Mouse (Mus musculus) left cerebral cortex, adult 9 months (tissue): ENCODE measurements around the gene Stx1a.

Experiments
- DNase-seq, 2 experiments: peaks; one replicate each; pipeline ENCODE4 v3.0.0; 2022; ENCODE audit warnings: low spot score in 2 of 2

Gene Stx1a

DNA sequence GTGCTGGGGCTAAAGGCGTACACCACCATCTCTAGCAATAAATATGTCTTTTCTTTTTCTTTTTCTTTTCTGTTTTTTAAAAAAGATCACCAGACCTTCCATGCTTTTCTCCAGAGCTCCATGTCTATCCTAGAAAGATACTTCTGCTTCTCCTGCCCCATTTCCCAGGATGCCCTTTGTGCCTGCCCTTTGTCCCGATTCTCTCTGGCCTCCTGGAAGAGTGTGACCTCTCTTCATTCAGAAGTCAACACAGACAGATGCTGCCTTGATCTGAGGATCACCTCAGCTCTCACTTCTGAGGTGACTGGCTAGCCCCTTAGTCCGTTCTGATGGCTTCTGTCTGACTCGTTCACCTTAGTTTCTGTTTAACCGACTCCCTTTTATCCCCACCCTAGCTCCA is 57.3 kb downstream of the Stx1a start:
- no peak for DNase-seq

DNA sequence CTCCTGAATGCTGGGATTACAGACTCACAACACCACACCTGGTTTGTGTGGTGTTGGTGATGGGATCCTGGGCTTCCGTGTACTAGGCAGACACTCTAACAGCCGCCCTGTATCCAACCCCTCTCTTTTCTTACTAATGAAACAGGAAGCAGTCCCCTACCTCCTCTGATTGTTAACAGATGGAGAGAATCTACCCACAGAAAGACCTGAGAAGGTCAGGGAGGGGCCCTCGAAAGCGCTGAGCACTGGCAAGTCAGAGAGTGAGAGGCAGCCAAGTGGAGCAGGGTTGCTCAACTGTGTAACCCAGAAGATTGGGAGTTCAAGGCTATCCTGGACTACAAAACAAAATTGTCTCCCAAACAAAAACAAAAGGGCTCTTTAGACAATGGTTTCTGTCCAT is 63.6 kb downstream of the Stx1a start:
- no peak for DNase-seq

DNA sequence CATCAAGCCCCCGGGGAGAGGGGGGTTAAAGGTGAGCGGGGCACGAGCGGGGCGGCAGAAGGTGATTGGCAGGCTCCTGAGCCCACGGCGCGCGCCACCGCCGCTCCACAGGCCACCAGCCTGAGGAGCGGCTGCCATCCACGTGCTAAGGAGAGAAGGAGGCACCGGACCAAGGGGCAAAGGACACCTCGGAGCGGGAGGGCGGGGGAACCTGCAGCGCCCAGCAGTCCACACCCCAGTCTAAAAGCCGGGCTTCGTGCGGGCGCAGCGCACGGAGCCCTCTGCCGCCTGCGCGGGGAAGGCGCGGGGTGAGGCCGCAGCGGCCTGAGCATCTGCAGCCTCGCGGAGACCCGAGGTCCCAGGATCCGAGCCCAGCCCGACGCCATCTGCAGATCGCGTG is 66.4 kb downstream of the Stx1a start, which contains the start of gene Mlxipl:
Gene Mlxipl, plus strand, starts transcription at position 238 of the 400 bp plus-strand sequence.
- DNase-seq, result no peak
